Mouse (Mus musculus): ENCODE measurements around the gene Aurkb.

GRCm38 (mm10) chr11:69087597-69087996 is 42.1 kb downstream of the Aurkb start:
- TF ChIP-seq GATA1 (IDR thresholded peaks at IDR 0.05; ENCODE audit: low read length) (no peak), TAL1 (IDR thresholded peaks at IDR 0.05; ENCODE audit: low read length) (no peak)

Measured in erythroblast, embryonic 14.5 days (primary cell).